Mouse (Mus musculus) midbrain, embryonic 11.5 days (tissue): ENCODE measurements at regions not wholly inside any gene's neighbourhood (a gene's known extent, or its start where the extent isn't known, plus 50 kb on each side); places are given as distances from the start of the nearest gene placed in this dataset. TPM values are rescaled to one million over a fixed set of nuclear protein-coding genes. Genes with fewer than 3 reads are reported as not detected.

ENCODE experiments used
- ATAC-seq: fragments of 200-750 bp; cut with Nextera tagmentation; 2 replicates; pipeline ENCODE4 v1.8.0; 2017; ENCODE audit warnings: moderate TSS enrichment, moderate library complexity; ENCODE audit not compliant: low FRiP score
- DNase-seq: peaks from one replicate; pipeline ENCODE4 v3.0.0; 2015; ENCODE audit warnings: low spot score; ENCODE audit errors: missing footprints
- H3K27ac ChIP-seq: fragments of 300-500 bp; sonication (generic); 2 replicates; pipeline ENCODE4 v1.5.1; 2014; ENCODE audit warnings: low read depth, low read length
- H3K27me3 ChIP-seq: fragments of 300-500 bp; sonication (generic); 2 replicates; pipeline ENCODE4 v1.6.1; 2014; ENCODE audit warnings: mild to moderate bottlenecking, low read length, moderate library complexity, mixed read lengths; ENCODE audit not compliant: control insufficient read depth, insufficient read depth
- H3K36me3 ChIP-seq: fragments of 300-500 bp; sonication (generic); 2 replicates; pipeline ENCODE4 v1.6.1; 2014; ENCODE audit warnings: mild to moderate bottlenecking, low read length, moderate library complexity, mixed read lengths; ENCODE audit not compliant: control insufficient read depth, insufficient read depth
- H3K4me1 ChIP-seq: fragments of 300-500 bp; sonication (generic); 2 replicates; pipeline ENCODE4 v1.6.1; 2014; ENCODE audit warnings: low read length; ENCODE audit not compliant: control insufficient read depth, insufficient read depth
- H3K4me2 ChIP-seq: fragments of 300-500 bp; sonication (generic); 2 replicates; pipeline ENCODE4 v1.6.1; 2014; ENCODE audit warnings: mild to moderate bottlenecking, moderate library complexity
- H3K4me3 ChIP-seq: fragments of 300-500 bp; sonication (generic); 2 replicates; pipeline ENCODE4 v1.5.1; 2014; ENCODE audit warnings: low read depth, low read length
- H3K9ac ChIP-seq: fragments of 300-500 bp; sonication (generic); 2 replicates; pipeline ENCODE4 v1.6.1; 2014; ENCODE audit warnings: low read length
- H3K9me3 ChIP-seq: fragments of 300-500 bp; sonication (generic); 2 replicates; pipeline ENCODE4 v1.6.1; 2016; ENCODE audit warnings: low read length; ENCODE audit not compliant: control insufficient read depth
- WGBS: fragments of 180-500 bp; shearing (Covaris S2); extraction: QIAGEN DNeasy Blood & Tissue Kit; methylation state at CpG from one replicate; pipeline ENCODE4 v1.1.7; 2014; 5-methylcytosine and 5-hydroxymethylcytosine counted together
- microRNA-seq: library from miRNA; unstranded; fragments of <30 nt; microRNA quantifications from one replicate; pipeline ENCODE4, GENCODE M21; 2017

- no peak overlapping the region for H3K9ac ChIP-seq
- no peaks in the 10 kb centered on the region for H3K9me3 ChIP-seq
- 69% methylated on average over 6 of the region's 6 CpGs for WGBS
- H3K4me2 ChIP-seq = no peak overlapping the region
- no peaks in the 10 kb centered on the region for H3K36me3 ChIP-seq
- H3K4me1 ChIP-seq = peaks cover 17% of the 10 kb centered on the region
- H3K4me3 ChIP-seq = no peak overlapping the region
- DNase-seq (peak; percentile 79), ATAC-seq (no peak)
- no peak overlapping the region for H3K27ac ChIP-seq
- H3K27me3 ChIP-seq = 0 out of 2 replicates have a peak, but pooled peaks cover 2% of the 10 kb centered on the region
Observed at GRCm38 (mm10) chr12:109401696-109402095, 50.9 kb upstream of the Dlk1 start.

- Histone ChIP-seq H3K4me2 (no peak overlapping the region), H3K4me1 (peaks cover 17% of the 10 kb centered on the region), H3K27me3 (0 out of 2 replicates have a peak, but pooled peaks cover 2% of the 10 kb centered on the region), H3K9ac (no peak overlapping the region), H3K36me3 (no peaks in the 10 kb centered on the region), H3K9me3 (no peaks in the 10 kb centered on the region), H3K27ac (no peak overlapping the region), H3K4me3 (no peak overlapping the region)
- ATAC-seq (peak; percentile 28; the same call in 1 of the 2 replicates), DNase-seq (peak; percentile 86)
- WGBS = 37% methylated on average over 9 of the region's 9 CpGs
Observed at GRCm38 (mm10) chr12:109402226-109402625, 50.4 kb upstream of the Dlk1 start.

Small RNAs in the stretch of these regions (microRNA-seq; reads per million reads assigned to microRNA genes)
- gene Gm22234 = not detected
- not detected for gene Gm25297
